Mouse (Mus musculus) C2C12 (cell line): Measurements from ENCODE around the gene Nckap5l. TPM values are rescaled to one million over a fixed set of nuclear protein-coding genes. Genes with fewer than 3 reads are reported as not detected.

Experiments used
- H3K27me3 ChIP-seq: one replicate; pipeline ENCODE4 v1.6.1; 2011; ENCODE audit not compliant: control insufficient read depth, insufficient read depth, insufficient read length
- H3K36me3 ChIP-seq: one replicate; pipeline ENCODE4 v1.6.1; 2011; ENCODE audit not compliant: control insufficient read depth, insufficient read depth
- H3K4me3 ChIP-seq: one replicate; pipeline ENCODE4 v1.5.1; 2011; ENCODE audit warnings: mild to moderate bottlenecking, control low read depth; ENCODE audit not compliant: poor library complexity, insufficient read depth, severe bottlenecking
- H3K79me2 ChIP-seq: one replicate; pipeline ENCODE4 v1.6.1; 2011; ENCODE audit not compliant: control insufficient read depth, insufficient read depth
- H3K79me3 ChIP-seq: one replicate; pipeline ENCODE4 v1.6.1; 2011; ENCODE audit warnings: low read depth, control low read depth
- H3ac ChIP-seq: one replicate; pipeline ENCODE3; 2011; ENCODE audit warnings: low read depth; ENCODE audit not compliant: control insufficient read depth, insufficient read length
- CEBPB ChIP-seq: IDR thresholded peaks from one replicate; pipeline ENCODE4 v1.6.1; 2011; ENCODE audit warnings: low read depth, mild to moderate bottlenecking, control low read depth, moderate library complexity
- CTCF ChIP-seq: IDR thresholded peaks from one replicate; pipeline ENCODE4 v1.5.1; 2011; ENCODE audit not compliant: control insufficient read depth, insufficient read depth, insufficient read length
- FOSL1 ChIP-seq: IDR thresholded peaks from one replicate; pipeline ENCODE4 v1.8.0; 2011; ENCODE audit warnings: mild to moderate bottlenecking, low read length; ENCODE audit not compliant: poor library complexity, insufficient read depth, severe bottlenecking
- MAX ChIP-seq: IDR thresholded peaks from one replicate; pipeline ENCODE4 v1.6.1; 2011; ENCODE audit warnings: mild to moderate bottlenecking, control low read depth
- MYOD1 ChIP-seq: IDR thresholded peaks from one replicate; pipeline ENCODE4 v1.6.1; 2011; ENCODE audit warnings: low read depth; ENCODE audit not compliant: control insufficient read depth, insufficient read length
- MYOG ChIP-seq: IDR thresholded peaks from one replicate; pipeline ENCODE4 v1.6.1; 2011; ENCODE audit not compliant: control insufficient read depth, insufficient read length; ENCODE audit errors: extremely low read depth
- USF1 ChIP-seq: IDR thresholded peaks from one replicate; pipeline ENCODE4 v1.6.1; 2011; ENCODE audit warnings: low read depth, mild to moderate bottlenecking, control low read depth, moderate library complexity
- polyA plus RNA-seq: library from polyadenylated mRNA; unstranded; fragments of >200 nt; fragmentation: generic; extraction: Trizol; gene quantifications from one replicate; pipeline ENCODE4 v1.2.1, GENCODE M21; 2012; ENCODE audit warnings: missing spikeins

Gene Nckap5l
- polyA plus RNA-seq, 1 experiment: 17.7 TPM

DNA sequence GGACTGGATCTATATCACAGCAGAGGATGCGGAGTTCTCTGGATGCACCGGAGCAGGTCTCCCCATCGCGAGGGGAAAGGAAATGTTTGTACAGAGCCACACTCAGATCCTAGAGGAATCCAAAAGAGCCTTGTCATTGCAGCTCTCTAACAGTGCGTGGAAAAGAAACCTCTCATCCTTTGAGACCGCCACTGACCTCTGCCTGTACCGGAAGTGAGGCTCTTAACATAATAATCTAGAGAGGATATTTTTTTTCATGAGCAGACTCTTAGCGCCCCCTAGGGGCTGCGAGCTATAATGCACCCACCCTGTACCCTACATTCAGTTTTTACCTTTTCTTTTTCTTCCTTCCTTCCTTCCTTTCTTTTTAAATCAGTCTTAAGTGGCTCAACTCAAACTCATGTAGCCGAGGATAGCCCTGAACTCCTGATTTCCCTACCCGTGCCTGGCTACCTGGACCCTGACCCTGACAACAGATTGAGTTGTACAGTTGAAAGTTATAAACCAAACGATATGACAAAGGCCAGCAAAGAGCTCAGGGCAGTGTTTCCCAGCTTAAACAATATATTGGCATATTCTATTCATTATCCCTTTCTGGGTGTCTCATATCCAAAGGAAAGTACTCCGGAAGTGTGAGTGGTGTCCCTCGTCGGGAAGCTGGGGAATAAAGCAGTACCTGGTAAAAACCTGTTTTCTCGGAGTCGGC lies 13.6 kb upstream of the Nckap5l start:
- Histone ChIP-seq H3K36me3 (peaks cover 36% of the 10 kb centered on the region), H3ac (no peak overlapping the region), H3K27me3 (no peaks in the 10 kb centered on the region), H3K4me3 (no peak overlapping the region), H3K79me3 (no peaks in the 10 kb centered on the region), H3K79me2 (peaks cover 24% of the 10 kb centered on the region)
- TF ChIP-seq FOSL1: no peak
- peak; percentile 29 for TF ChIP-seq MAX
- TF ChIP-seq CTCF: no peak
- TF ChIP-seq USF1: no peak

DNA sequence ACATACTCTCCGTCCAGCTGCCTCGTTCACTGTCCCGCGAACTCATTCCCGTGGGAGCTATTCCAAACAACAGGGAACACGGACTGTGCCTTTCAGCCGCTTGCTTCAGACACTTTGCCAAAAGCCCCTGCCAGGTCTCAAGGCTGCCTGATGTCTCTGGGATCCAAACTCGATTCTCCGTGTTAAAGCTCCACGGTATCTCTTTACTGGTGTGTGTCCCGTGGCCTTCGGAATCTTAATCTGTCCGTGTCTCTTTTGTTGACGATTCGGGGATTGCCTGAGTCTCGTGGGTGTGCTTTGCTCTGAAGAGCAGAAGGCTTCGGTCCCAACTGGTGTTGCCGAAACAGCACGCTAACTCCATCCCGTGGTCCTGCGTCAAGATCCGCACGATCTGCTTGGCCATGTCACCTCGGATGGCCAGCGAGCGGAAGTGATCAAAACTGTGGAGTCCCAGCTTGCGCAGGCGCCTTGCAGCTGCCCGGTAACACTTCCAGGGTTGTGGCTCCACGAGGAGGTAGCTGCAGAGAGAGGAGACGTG lies 12.7 kb upstream of the Nckap5l start:
- no peaks in the 10 kb centered on the region for H3K79me3 ChIP-seq
- H3K4me3 ChIP-seq: no peak overlapping the region
- no peaks in the 10 kb centered on the region for H3K27me3 ChIP-seq
- H3ac ChIP-seq: no peak overlapping the region
- TF ChIP-seq FOSL1 (no peak), MYOG (no peak)
- H3K79me2 ChIP-seq: peaks cover 24% of the 10 kb centered on the region
- peaks cover 36% of the 10 kb centered on the region for H3K36me3 ChIP-seq

DNA sequence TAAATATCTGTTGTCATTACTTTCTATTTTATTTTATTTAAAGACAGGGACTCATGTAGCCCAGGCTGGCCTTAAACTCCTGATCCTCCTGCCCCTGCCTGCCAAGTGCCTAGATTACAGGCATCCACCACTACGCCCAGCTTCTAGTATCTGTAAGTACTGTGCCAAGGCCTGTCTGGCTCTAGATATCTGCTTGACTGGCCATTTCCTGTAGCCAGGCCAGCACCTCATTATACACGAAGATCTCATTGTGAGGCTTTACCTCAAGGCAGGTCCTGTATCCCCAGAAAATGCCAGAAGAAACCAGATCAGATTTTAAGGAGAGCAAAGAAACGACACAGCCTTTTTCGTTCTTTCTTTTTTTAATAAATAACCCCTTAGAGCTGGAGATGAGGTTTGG lies 12.2 kb upstream of the Nckap5l start:
- no peaks in the 10 kb centered on the region for H3K27me3 ChIP-seq
- TF ChIP-seq CEBPB: no peak
- no peak for TF ChIP-seq MYOG
- no peak for TF ChIP-seq CTCF
- TF ChIP-seq FOSL1: no peak
- TF ChIP-seq USF1: no peak
- TF ChIP-seq MAX: no peak
- no peak for TF ChIP-seq MYOD1
- H3K4me3 ChIP-seq: no peak overlapping the region

DNA sequence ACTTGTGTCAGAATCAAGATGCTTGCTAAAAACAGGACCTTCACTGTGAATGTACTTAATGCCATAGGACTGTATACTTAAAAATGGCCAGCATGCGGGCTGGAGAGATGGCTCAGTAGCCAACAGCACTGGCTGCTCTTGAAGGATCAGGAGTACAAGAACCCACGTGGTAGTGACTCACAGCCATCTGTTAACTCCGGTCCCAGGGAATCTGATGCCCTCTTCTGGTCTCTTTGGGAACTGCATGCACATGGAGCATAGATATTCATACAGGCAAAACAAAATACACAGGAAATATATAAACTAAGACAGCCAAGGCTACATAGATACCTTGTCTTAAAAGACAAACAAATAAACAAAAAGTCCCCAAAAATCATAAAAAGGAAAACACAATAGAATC lies 11.5 kb upstream of the Nckap5l start:
- H3K27me3 ChIP-seq: no peaks in the 10 kb centered on the region
- TF ChIP-seq MYOG (no peak), MYOD1 (peak; percentile 63), CEBPB (no peak), CTCF (peak; percentile 53), USF1 (peak; percentile 90), FOSL1 (peak; percentile 93), MAX (peak; percentile 99)
- H3ac ChIP-seq: no peak overlapping the region
- H3K4me3 ChIP-seq: no peak overlapping the region
- no peaks in the 10 kb centered on the region for H3K79me3 ChIP-seq
- peaks cover 36% of the 10 kb centered on the region for H3K36me3 ChIP-seq
- H3K79me2 ChIP-seq: peaks cover 22% of the 10 kb centered on the region

More for the DNA sequence above, 12.2 kb upstream of the Nckap5l start:
- Histone ChIP-seq H3K79me3 (no peaks in the 10 kb centered on the region), H3ac (no peak overlapping the region), H3K79me2 (peaks cover 24% of the 10 kb centered on the region), H3K36me3 (peaks cover 36% of the 10 kb centered on the region)

DNA sequence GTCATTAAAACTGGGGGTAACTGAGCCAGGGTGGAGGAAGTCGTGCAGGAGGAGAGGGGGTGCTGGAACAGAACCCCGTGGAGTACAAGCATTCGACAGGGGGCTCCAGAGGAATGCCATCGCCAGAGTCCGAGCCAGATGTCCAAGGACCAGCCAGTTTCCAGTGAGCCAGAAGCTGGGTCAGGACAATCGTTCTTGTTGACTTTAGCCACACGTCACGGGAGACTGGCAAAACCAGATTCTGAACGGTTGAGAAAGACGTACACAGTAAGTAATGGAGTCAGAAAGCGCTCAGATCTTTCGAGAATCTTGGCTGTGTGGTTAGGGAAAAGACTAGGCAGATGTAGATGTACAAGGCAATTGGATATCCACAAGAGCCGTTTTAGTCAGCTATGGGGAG lies 5.6 kb upstream of the Nckap5l start:
- no peaks in the 10 kb centered on the region for H3K27me3 ChIP-seq
- H3K79me2 ChIP-seq: no peaks in the 10 kb centered on the region

More for the DNA sequence above, 5.6 kb upstream of the Nckap5l start:
- no peaks in the 10 kb centered on the region for H3K36me3 ChIP-seq
- H3K79me3 ChIP-seq: no peaks in the 10 kb centered on the region
- TF ChIP-seq CTCF (no peak), MYOG (no peak), MAX (no peak), MYOD1 (no peak), USF1 (no peak), FOSL1 (no peak), CEBPB (no peak)
- no peak overlapping the region for H3ac ChIP-seq
- no peak overlapping the region for H3K4me3 ChIP-seq
